Mouse (Mus musculus): Measurements from ENCODE around the gene Dnm3. TPM values are rescaled to one million over a fixed set of nuclear protein-coding genes. Genes with fewer than 3 reads are reported as not detected.

Gene Dnm3
- polyA plus RNA-seq, 1 experiment = 0.43 TPM

DNA sequence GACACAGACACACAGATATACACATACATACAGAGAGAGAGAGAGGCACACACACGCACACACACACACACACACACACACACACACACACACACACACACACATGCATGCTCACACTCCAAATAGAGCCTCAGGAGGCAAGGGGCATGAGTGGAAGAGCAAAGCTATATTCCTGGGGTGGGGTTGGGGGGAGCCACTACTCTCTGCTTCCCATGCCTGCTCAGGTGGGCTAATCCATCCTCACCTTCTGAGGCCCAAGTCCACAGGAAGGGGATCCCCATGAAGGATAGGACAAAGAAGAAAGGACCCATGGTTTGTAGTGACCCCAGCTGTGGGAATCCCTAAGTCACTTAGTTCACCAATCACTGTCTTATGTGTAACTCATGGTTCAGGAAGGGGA lies 332.8 kb downstream of the Dnm3 start:
- TF ChIP-seq POLR2A (IDR thresholded peaks at IDR 0.05; ENCODE audit: low read depth, low read length) = no peak
- no peak for TF ChIP-seq CTCF (IDR thresholded peaks at IDR 0.05; ENCODE audit: extremely low read depth, insufficient read depth, insufficient read length, insufficient replicate concordance)
- no peak for DNase-seq (ENCODE audit: low read depth in 1 of 2, low spot score in 2 of 2)
- WGBS = no CpG with 5 or more reads among the region's 1 CpGs

DNA sequence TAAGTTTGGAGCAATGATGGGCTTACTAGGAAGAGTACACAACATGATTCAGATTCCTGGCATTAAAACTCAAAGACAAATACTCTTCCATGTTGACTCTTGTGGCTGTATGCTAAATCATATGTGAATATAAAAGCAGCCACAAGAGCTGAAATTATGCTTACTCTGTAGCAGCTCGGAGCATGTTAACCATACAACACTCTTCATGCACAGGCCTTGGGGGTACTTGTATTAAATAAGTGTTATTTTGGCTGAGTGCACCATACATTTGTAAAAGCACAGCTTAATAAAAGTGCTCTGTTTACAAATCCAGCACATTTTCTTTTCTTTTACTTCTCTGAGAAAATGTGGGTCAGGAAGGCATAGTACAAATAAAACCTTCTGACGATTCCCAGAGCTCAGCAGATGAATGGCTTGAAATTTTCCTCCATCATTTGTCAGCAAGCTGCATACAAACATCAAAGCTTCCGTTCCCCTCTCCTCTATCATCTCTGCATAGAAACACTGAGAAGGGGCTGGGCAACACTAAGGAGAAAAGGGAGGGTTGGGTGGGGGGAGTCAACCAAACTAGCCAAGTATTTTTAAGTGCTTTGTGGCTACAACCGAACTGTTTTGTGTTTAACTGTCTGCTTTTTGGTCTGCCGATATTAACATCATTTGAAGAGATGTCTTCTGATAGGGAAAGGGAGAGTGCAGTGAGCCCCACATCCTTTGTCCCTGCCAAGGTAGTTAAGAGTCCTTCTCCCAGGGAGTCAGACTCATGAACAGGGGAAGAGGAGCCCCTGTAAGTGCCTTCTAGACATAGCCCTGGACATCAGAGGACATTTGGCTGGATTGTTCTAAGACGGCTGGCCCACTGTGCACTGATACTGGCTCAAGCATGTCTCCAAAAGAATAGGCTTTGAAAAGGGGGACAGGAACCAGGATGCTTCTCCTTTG lies 333.6 kb downstream of the Dnm3 start:
- Histone ChIP-seq H3K27me3 (ENCODE audit: control insufficient read depth, insufficient read depth, low read length) (no peaks in the 10 kb centered on the region), H3K4me3 (ENCODE audit: extremely low read depth, insufficient read depth, insufficient read length) (no peak overlapping the region), H3K27ac (ENCODE audit: insufficient read depth, low read length) (no peak overlapping the region), H3K36me3 (ENCODE audit: control insufficient read depth, insufficient read depth, low read length) (no peaks in the 10 kb centered on the region), H3K4me1 (ENCODE audit: control insufficient read depth, insufficient read depth, insufficient read length) (no peaks in the 10 kb centered on the region)
- TF ChIP-seq POLR2A (IDR thresholded peaks at IDR 0.05; ENCODE audit: low read depth, low read length) (no peak), CTCF (IDR thresholded peaks at IDR 0.05; ENCODE audit: extremely low read depth, insufficient read depth, insufficient read length, insufficient replicate concordance) (no peak)
- DNase-seq (ENCODE audit: low read depth in 1 of 2, low spot score in 2 of 2) = no peak
- WGBS = 86% methylated on average over 6 of the region's 6 CpGs

More for the DNA sequence above, 332.8 kb downstream of the Dnm3 start:
- Histone ChIP-seq H3K36me3 (ENCODE audit: control insufficient read depth, insufficient read depth, low read length) (no peaks in the 10 kb centered on the region), H3K4me3 (ENCODE audit: extremely low read depth, insufficient read depth, insufficient read length) (no peak overlapping the region), H3K4me1 (ENCODE audit: control insufficient read depth, insufficient read depth, insufficient read length) (no peaks in the 10 kb centered on the region), H3K27ac (ENCODE audit: insufficient read depth, low read length) (no peak overlapping the region), H3K27me3 (ENCODE audit: control insufficient read depth, insufficient read depth, low read length) (no peaks in the 10 kb centered on the region)

DNA sequence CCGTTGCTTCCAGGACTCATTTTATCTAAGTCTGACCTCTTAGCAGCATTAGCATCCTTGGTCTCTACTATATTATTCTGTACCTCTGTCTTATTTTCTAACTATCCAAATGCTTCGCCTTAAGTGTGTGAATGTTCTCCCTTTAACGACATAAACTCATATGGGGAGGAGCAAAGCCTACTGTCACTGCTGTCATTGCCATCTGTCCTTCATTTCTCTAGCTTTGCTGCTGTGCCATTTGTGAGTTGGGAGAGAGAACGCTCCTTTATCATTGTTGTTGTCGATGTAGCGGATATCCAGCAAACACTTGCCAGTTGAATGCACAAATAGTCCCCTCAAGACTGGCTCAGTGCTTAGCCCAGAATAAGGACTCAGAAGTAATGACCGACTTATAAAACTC lies 335.5 kb downstream of the Dnm3 start:
- DNase-seq (ENCODE audit: low read depth in 1 of 2, low spot score in 2 of 2) = no peak
- Histone ChIP-seq H3K4me3 (ENCODE audit: extremely low read depth, insufficient read depth, insufficient read length) (no peak overlapping the region), H3K27ac (ENCODE audit: insufficient read depth, low read length) (no peak overlapping the region), H3K27me3 (ENCODE audit: control insufficient read depth, insufficient read depth, low read length) (no peaks in the 10 kb centered on the region), H3K36me3 (ENCODE audit: control insufficient read depth, insufficient read depth, low read length) (no peaks in the 10 kb centered on the region), H3K4me1 (ENCODE audit: control insufficient read depth, insufficient read depth, insufficient read length) (no peaks in the 10 kb centered on the region)
- WGBS = 86% methylated on average over 7 of the region's 7 CpGs
- TF ChIP-seq POLR2A (IDR thresholded peaks at IDR 0.05; ENCODE audit: low read depth, low read length) (no peak), CTCF (IDR thresholded peaks at IDR 0.05; ENCODE audit: extremely low read depth, insufficient read depth, insufficient read length, insufficient replicate concordance) (no peak)

DNA sequence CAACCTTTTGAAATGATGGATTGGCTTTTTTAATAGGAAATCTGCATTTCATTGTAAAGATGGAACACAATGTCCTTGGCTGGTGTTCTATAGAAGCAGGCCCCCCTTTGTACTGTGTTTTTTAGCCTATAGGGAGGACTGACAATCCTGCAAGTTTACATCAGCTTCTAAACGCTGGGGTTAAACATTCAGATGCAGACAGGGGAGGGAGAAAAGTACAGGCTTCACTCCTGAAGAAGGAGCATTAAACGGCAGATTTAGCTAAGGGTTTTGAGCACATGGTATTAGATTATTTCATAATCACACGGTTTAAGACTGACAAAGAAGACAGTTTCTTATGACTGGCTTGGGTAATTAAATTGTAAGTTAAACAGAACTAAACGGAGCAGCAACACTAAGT lies 341.5 kb downstream of the Dnm3 start:
- H3K36me3 ChIP-seq (ENCODE audit: control insufficient read depth, insufficient read depth, low read length) = no peaks in the 10 kb centered on the region
- no peak for DNase-seq (ENCODE audit: low read depth in 1 of 2, low spot score in 2 of 2)
- TF ChIP-seq CTCF (IDR thresholded peaks at IDR 0.05; ENCODE audit: extremely low read depth, insufficient read depth, insufficient read length, insufficient replicate concordance) (no peak), POLR2A (IDR thresholded peaks at IDR 0.05; ENCODE audit: low read depth, low read length) (no peak)
- no peak overlapping the region for H3K27ac ChIP-seq (ENCODE audit: insufficient read depth, low read length)
- 68% methylated on average over 4 of the region's 4 CpGs for WGBS
- no peak overlapping the region for H3K4me3 ChIP-seq (ENCODE audit: extremely low read depth, insufficient read depth, insufficient read length)
- H3K4me1 ChIP-seq (ENCODE audit: control insufficient read depth, insufficient read depth, insufficient read length) = no peaks in the 10 kb centered on the region
- H3K27me3 ChIP-seq (ENCODE audit: control insufficient read depth, insufficient read depth, low read length) = no peaks in the 10 kb centered on the region

DNA sequence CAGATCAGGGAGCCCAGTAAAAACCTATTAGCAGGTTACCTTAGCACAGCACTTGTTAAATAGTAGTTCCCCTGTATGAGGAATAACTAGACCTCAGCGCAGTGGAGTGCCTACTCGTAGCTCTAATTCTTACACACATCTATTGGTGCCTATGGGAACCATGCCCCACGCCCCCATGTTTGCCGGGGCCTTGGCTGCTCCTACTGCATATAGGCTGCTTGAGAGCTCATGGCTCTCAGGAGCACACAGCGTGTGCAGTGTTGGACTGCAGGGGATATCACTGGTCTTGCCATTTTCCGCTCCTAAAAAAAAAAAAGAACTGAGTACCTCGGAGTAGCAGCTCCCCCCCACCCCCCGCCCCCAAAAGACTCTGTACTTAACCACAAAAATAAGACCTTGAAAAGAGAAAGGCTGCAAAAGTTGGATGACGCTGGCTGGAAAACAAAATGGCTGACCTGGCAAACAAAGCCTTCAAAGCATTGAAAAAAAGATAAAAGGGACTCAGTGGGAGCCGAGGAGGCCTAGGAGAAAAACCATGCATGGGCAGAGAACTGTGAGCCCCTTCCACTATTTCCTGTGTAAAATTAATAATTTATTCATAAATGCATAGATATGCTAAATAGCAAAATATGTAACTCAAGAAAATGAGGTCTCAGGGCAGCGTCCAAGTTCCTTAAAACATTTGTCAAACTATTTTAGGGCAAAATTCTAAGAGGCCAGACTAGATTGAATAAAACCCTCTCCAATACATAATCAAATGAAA lies 342.2 kb downstream of the Dnm3 start:
- no peak overlapping the region for H3K4me3 ChIP-seq (ENCODE audit: extremely low read depth, insufficient read depth, insufficient read length)
- H3K27me3 ChIP-seq (ENCODE audit: control insufficient read depth, insufficient read depth, low read length) = no peaks in the 10 kb centered on the region

DNA sequence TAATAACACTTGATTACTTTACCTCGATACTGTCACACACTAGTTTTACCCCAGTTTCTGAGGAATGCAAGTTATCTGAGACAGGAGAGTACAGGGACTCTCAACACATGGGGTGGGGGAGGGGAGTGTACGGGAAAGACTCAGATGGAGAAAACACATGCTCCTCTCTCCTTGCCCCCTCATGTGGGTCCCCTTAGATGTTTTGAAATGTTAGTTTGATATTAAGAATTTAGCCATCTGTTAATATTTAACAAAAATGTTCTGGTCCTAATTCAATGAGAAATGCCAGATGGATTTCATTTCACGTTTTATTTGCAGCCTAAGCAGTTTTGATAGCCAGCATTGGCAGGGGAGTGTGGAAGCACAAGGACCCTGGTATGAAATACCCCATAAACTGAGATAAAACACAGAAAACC lies 343.2 kb downstream of the Dnm3 start:
- WGBS = 86% methylated on average over 3 of the region's 3 CpGs
- H3K4me3 ChIP-seq (ENCODE audit: extremely low read depth, insufficient read depth, insufficient read length) = no peak overlapping the region
- TF ChIP-seq CTCF (IDR thresholded peaks at IDR 0.05; ENCODE audit: extremely low read depth, insufficient read depth, insufficient read length, insufficient replicate concordance) (no peak), POLR2A (IDR thresholded peaks at IDR 0.05; ENCODE audit: low read depth, low read length) (no peak)
- no peak overlapping the region for H3K27ac ChIP-seq (ENCODE audit: insufficient read depth, low read length)
- no peaks in the 10 kb centered on the region for H3K27me3 ChIP-seq (ENCODE audit: control insufficient read depth, insufficient read depth, low read length)
- H3K36me3 ChIP-seq (ENCODE audit: control insufficient read depth, insufficient read depth, low read length) = no peaks in the 10 kb centered on the region
- H3K4me1 ChIP-seq (ENCODE audit: control insufficient read depth, insufficient read depth, insufficient read length) = no peaks in the 10 kb centered on the region
- no peak for DNase-seq (ENCODE audit: low read depth in 1 of 2, low spot score in 2 of 2)

More for the DNA sequence above, 342.2 kb downstream of the Dnm3 start:
- no peaks in the 10 kb centered on the region for H3K36me3 ChIP-seq (ENCODE audit: control insufficient read depth, insufficient read depth, low read length)
- H3K27ac ChIP-seq (ENCODE audit: insufficient read depth, low read length) = no peak overlapping the region
- TF ChIP-seq CTCF (IDR thresholded peaks at IDR 0.05; ENCODE audit: extremely low read depth, insufficient read depth, insufficient read length, insufficient replicate concordance) = no peak
- no peak for TF ChIP-seq POLR2A (IDR thresholded peaks at IDR 0.05; ENCODE audit: low read depth, low read length)
- 84% methylated on average over 11 of the region's 11 CpGs for WGBS
- DNase-seq (ENCODE audit: low read depth in 1 of 2, low spot score in 2 of 2) = no peak
- H3K4me1 ChIP-seq (ENCODE audit: control insufficient read depth, insufficient read depth, insufficient read length) = no peaks in the 10 kb centered on the region
